Mouse (Mus musculus): ENCODE data around the gene Fam184a.
"Not testable (repeated sequence)": the region's sequence is repeated elsewhere in the genome, so short reads cannot be mapped to it uniquely, and the experiment has no call there.

The Fam184a gene

GRCm38 (mm10) chr10:53691263-53691662 lies 59.7 kb downstream of the Fam184a start:
- no peak for DNase-seq (ENCODE audit: low spot score in 2 of 2)

DNA sequence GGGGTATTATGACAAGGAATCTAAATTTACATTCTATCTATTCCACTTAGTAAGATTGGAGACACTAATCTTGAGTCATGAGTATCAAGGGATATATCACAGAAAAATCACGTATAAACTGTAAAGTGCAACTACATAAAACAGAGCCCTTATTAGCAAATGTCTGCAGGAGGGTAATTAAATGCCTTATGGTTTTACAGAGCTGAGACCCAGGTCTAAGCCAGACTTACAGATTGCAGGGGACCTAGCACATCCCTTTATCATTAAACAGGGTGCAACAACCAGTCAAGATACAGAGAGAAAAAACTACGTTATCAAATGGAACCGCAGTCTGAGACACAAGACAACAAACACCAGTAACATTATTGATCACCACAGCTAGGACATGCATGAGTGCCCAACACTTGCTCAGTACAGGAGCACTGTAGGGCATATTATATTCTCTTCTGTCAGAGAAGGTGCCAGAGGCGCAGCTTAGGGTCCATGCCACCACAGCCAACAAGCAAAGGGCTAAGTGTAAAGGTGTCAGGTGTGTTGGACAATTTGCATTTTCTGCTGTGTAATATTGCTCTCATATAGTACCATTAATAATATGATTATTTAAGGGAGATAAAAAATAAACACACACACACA lies 61.9 kb downstream of the Fam184a start:
- DNase-seq (ENCODE audit: low spot score in 2 of 2) = no peak

DNA sequence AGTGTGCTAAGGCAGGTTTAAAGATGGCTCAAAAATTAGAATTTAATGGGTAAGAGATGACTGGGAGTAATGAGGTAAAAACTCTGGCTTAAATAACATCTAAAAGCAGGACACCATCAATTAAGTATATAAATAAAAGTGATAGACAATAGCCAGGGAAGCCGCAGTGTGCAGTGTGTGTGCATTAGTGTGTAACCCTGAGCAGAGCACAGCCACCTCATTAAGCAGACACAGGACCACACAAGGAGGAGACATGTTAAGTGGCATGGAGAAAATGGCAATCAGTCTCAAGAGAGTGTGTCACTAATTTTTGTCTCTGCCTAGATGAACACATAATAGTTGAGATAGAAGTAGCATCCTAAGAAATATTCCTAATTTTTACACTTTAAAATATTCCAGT lies 62.4 kb downstream of the Fam184a start:
- no peak for DNase-seq (ENCODE audit: low spot score in 2 of 2)

- DNase-seq (ENCODE audit: low spot score in 2 of 2) = no peak
Measured at GRCm38 (mm10) chr10:53687888-53688287, 63.0 kb downstream of the Fam184a start.

GRCm38 (mm10) chr10:53685806-53686205 lies 65.1 kb downstream of the Fam184a start:
- no peak for DNase-seq (ENCODE audit: low spot score in 2 of 2)

DNA sequence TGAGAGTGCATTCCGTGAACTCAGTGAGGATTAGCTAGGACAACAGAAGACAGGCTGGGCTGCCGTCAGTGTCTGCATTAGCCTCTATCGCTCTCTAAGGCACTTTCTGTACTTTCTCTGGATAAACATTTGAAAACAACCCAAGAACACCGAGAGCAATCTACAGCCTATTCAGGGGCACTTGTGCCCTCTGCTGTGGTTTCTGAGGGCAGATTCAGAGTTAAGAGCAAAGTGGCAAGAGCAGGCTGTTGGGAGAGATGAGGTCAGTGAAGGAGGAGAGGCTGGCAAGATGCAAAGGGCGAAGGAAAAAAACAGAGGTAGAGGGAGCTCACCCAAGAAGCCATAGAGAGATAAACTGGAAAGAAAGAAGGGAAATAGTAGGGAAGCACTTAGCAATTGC lies 67.7 kb downstream of the Fam184a start:
- no peak for DNase-seq (ENCODE audit: low spot score in 2 of 2)

DNA sequence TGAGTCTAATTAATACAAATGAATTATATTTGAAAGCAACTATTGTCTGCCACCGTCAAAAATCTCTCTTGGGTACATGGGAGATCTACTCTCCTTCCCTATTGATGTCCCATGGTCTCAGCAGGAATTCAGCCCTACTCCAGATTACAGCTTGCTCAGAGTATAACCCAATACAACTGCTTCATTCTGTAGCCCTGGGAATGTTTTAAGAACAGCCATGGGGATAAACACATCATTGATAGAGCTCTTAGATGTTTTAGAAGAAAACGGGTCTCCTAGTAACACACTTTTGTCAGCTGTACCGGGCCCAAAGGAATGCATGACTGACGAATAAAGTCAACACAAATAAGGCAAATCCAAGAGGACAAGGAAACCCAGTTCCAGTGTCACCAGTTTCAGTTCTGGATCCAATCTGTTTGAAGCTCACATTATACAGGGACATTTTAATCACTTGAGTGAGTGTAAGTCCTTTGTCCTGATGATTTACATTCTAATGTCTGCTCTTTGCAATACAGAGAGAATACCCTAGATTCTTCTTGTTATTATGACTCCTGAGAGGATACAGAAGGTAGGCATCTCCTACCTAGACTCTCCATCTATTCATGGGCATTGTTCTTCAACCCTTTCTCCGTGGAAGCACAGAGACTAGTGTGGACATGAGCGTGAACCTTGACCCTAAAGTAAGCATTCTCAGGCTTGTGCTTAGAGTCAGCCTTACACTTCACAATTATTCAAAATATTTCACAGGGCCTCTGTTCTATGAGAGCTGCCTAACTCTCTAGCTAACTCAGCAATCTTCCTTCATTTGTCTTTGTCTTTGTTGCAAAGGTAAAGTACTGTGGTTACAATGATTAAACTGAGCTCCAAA lies 71.0 kb downstream of the Fam184a start:
- DNase-seq (ENCODE audit: low spot score in 2 of 2) = no peak

GRCm38 (mm10) chr10:53661788-53662187 lies 89.1 kb downstream of the Fam184a start:
- no peak for DNase-seq (ENCODE audit: low spot score in 2 of 2)

- DNase-seq (ENCODE audit: low spot score in 2 of 2) = not testable (repeated sequence)
Measured at GRCm38 (mm10) chr10:53654239-53654638, 96.7 kb downstream of the Fam184a start.

DNA sequence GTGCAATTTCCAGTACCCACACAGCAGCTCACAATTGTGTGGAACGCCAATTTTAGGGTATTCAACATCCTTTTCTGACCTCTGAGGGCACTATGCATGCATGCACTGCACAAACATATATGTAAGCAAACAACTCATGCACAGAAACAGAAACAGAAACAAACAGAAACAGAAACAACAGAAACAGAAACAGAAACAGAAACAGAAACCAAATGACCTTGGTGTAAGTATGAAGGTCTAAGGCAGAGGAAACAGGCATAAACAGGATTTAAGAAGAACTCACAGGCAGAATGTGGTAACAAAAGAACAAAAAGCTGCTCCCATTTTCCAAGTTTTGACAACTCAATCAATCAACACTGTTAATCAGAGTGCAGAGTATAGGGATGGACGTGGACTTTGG lies 100.2 kb downstream of the Fam184a start:
- DNase-seq (ENCODE audit: low spot score in 2 of 2) = peak in 1 of 2 experiments; percentile 1

DNA sequence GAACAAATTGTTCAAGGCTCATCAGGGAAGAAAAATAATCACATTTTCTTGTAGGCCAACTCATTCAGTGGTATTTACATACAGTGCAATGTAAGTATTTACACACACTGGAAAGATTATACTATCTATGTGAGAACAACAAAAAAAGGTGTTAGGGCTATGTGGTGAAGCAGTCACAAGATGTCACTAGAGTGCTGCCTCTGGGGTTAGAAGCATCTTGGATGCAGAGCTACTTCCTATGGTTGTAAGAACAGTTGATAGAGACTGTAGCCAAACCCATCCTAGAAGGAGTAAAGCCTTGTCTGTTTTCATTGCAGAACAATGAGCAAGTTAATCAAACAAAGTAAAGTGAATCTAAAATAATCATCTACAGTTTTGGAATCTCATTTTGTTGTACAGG lies 109.4 kb downstream of the Fam184a start:
- DNase-seq (ENCODE audit: low spot score in 2 of 2) = peak; percentile 56 to 63

GRCm38 (mm10) chr10:53635246-53635971 lies 115.5 kb downstream of the Fam184a start:
- no peak for DNase-seq (ENCODE audit: low spot score in 2 of 2)

DNA sequence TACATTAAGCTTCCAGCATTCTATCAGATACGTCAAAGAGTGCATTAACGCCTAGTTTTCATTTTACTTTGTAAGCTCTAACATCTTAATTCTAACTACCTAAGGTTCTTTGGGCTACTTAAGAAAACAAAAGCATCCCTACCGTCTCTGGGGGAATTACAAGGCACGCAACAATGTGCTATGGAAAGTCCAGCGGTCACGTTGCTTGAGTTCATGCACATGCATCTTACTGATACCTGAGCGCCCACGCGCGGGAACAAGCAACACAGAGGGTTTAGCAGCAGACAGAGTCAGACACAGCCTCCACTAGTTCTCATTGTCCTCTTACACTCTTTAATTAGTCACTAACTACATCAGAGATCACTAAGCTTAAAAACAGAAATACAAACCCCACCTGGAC lies 116.8 kb downstream of the Fam184a start:
- DNase-seq (ENCODE audit: low spot score in 2 of 2) = no peak

DNA sequence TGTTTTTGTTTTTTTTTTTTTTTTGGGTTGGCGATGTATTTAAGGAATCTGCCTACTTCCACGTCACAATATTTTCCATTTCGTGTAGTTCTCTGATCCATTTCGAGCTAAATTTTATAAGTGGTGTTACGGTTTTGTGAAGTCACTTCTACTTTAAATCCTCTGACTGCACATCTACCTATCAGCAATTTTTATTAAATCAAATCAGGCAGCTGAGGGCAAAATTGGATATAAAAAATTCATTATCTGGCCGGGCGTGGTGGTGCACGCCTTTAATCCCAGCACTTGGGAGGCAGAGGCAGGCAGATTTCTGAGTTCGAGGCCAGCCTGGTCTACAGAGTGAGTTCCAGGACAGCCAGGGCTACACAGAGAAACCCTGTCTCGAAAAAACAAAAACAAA lies 120.6 kb downstream of the Fam184a start, which contains the start of gene Mcm9:
TSS of gene Mcm9 (minus strand) at position 101 of the 400 bp plus-strand sequence.
- not testable (repeated sequence) for DNase-seq (ENCODE audit: low spot score in 2 of 2)

- DNase-seq (ENCODE audit: low spot score in 2 of 2) = peak; percentile 98
Measured at GRCm38 (mm10) chr10:53629918-53630250, 121.0 kb downstream of the Fam184a start.

- DNase-seq (ENCODE audit: low spot score in 2 of 2) = peak; percentile 91 to 92
Measured at GRCm38 (mm10) chr10:53629247-53629917, 121.5 kb downstream of the Fam184a start.

GRCm38 (mm10) chr10:53615850-53616616 lies 134.9 kb downstream of the Fam184a start:
- DNase-seq (ENCODE audit: low spot score in 2 of 2) = no peak

GRCm38 (mm10) chr10:53613955-53614354 lies 137.0 kb downstream of the Fam184a start:
- DNase-seq (ENCODE audit: low spot score in 2 of 2) = no peak

- peak in 1 of 2 experiments; percentile 75 for DNase-seq (ENCODE audit: low spot score in 2 of 2)
Measured at GRCm38 (mm10) chr10:53612172-53612571, 138.8 kb downstream of the Fam184a start.

- no peak for DNase-seq (ENCODE audit: low spot score in 2 of 2)
Measured at GRCm38 (mm10) chr10:53608274-53608673, 142.6 kb downstream of the Fam184a start.

GRCm38 (mm10) chr10:53605328-53605727 lies 145.6 kb downstream of the Fam184a start:
- DNase-seq (ENCODE audit: low spot score in 2 of 2) = no peak
